In the genomic region with DNA sequence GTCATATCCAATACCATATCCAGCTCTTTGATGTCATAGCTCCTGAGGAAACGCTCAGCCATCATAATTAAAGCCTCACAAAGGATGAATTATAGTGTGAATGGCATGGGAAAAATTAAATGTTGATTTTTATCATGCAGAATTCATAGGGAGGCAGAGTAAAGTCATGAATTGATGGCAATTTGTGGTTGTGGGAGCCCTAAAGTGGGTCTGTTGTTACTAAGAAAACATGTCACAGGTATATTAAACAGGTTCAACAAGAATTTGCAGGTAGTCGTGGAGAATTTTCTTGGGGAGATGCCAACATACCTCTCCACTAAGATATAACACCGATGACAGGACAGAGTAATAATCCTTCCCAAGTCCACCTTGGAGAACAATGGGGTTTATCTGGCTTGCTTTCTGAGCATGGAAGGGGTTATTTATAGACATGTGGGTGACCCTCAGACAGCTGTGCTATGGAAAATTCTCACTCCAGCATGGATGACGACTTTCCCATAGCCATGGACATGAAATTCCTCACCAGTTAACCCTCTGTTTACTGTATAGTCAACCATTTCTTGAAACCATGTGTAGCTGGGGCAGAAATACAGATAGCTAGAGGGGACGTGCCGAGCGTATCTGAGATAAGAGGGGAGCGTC, we compare ENCODE assay signal across 13 mouse cellular contexts.
"Had no signal": no experiment of that assay in that cellular context is flagged by ENCODE, and none has a peak within 500 bp of the region (broad histone marks: within the 10 kb centered on the region; RNA-seq: fewer than 3 reads in every experiment).

No protein-coding gene starts in this region.

- H3K27me3 ChIP-seq: limb, embryonic 15.5 days; liver, embryonic 12.5 days; lung, embryonic 15.5 days; midbrain, embryonic 12.5 days; neural tube, embryonic 15.5 days had no signal

- H3K4me3 ChIP-seq: limb, embryonic 15.5 days; liver, embryonic 12.5 days; lung, embryonic 15.5 days; midbrain, embryonic 12.5 days; myocyte; neural tube, embryonic 15.5 days had no signal

- H3K4me2 ChIP-seq: limb, embryonic 15.5 days; liver, embryonic 12.5 days; lung, embryonic 15.5 days; midbrain, embryonic 12.5 days; neural tube, embryonic 15.5 days had no signal

- H3K36me3 ChIP-seq: limb, embryonic 15.5 days; liver, embryonic 12.5 days; lung, embryonic 15.5 days; midbrain, embryonic 12.5 days; neural tube, embryonic 15.5 days had no signal

- H3K9me3 ChIP-seq: limb, embryonic 15.5 days; liver, embryonic 12.5 days; lung, embryonic 15.5 days; midbrain, embryonic 12.5 days; neural tube, embryonic 15.5 days had no signal

- H3K9ac ChIP-seq: limb, embryonic 15.5 days; liver, embryonic 12.5 days; lung, embryonic 15.5 days; midbrain, embryonic 12.5 days; neural tube, embryonic 15.5 days had no signal

- H3K27ac ChIP-seq: limb, embryonic 15.5 days; liver, embryonic 12.5 days; lung, embryonic 15.5 days; midbrain, embryonic 12.5 days; neural tube, embryonic 15.5 days had no signal

- H3K4me1 ChIP-seq: limb, embryonic 15.5 days; liver, embryonic 12.5 days; lung, embryonic 15.5 days; midbrain, embryonic 12.5 days; neural tube, embryonic 15.5 days had no signal

- DNase-seq: kidney, postnatal 14 days; left cerebral cortex, postnatal 4 days; lung, postnatal 14 days; right cerebral cortex, adult 18-20 months; right cerebral cortex, postnatal 25 days; thymus, adult 18-20 months; thymus, postnatal 14 days had no signal

- ATAC-seq: liver, embryonic 12.5 days had no signal
